Mouse (Mus musculus) kidney, adult 2 months (tissue): ENCODE results near the gene Cadm2.

ENCODE experiments used
- CTCF ChIP-seq: fragments of 200-500 bp; conservative IDR thresholded peaks from 2 replicates; pipeline ENCODE4 v1.5.1; 2011; ENCODE audit warnings: low read depth, mild to moderate bottlenecking, control low read depth, low read length, moderate library complexity, mixed read lengths; ENCODE audit not compliant: insufficient read depth, insufficient read length
- POLR2A ChIP-seq: fragments of 200-500 bp; IDR thresholded peaks from one replicate; pipeline ENCODE4 v1.6.1; 2011; ENCODE audit warnings: low read depth, low read length, control low read depth

DNA sequence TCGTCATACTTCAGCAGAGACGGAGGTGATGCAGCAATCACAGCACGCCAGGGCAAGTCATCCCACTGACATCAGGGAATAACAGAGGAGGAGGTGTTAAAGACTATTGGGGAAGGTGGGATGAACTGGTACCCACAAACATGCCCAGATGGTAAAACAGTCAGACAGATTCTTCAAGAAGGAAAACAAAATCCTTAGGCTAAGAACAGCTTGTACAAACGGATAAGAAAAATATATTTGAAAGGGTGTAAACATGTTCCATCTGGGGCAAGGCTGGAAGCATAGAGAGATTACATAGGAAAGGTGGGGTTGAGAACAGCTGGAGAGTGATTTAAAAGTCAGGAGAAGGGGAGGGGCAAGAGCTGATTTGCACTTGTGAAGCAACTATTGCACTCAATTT lies 619.0 kb downstream of the Cadm2 start:
- TF ChIP-seq POLR2A (no peak), CTCF (no peak)
